ENCODE assay signal across 13 mouse cellular contexts in the genomic region with DNA sequence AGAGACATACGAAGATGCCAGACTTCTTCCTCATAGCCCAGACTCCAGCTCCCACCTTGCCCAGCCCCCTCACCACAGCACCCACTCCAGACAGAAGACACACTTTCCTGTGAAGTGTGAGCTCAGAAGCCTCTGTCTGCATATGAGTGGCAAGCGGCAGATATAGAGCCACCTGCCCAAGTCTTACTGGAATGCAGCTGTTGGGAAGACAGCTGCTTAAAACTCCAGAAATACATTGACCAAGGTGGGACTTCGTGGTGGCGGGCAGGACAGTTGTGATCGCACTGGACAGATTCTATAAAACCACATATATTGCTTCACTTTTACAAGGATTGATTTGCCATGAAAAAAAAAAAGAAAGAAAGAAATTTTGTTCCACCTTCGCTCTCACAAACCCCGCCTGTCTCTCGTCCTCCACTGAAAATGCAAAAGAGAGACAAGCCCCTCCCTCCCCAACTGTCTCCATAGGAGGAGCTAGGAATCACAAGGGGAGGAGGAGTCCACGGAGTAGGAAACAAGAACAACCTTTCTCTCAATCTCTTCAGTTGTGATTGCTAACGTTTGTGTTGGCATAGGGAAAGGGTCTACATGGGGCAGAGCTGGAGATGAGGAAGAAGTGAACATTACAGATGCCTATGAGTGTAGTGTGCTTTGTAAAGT. TPM values are rescaled to one million over a fixed set of nuclear protein-coding genes. Genes with fewer than 3 reads are reported as not detected.
A peak's percentile ranks its signal among the peaks of the same experiment; 100 is the strongest.
DNase-seq lines count a peak whose midpoint lies in the region; ATAC-seq and TF ChIP-seq lines count a peak whose summit lies in the region.
"Had no signal": no experiment of that assay in that cellular context is flagged by ENCODE, and none has a peak within 500 bp of the region (broad histone marks: within the 10 kb centered on the region; RNA-seq: fewer than 3 reads in every experiment).

No protein-coding gene starts in this region.

- H3K36me3 ChIP-seq in heart, embryonic 11.5 days (ENCODE audit: control insufficient read depth, insufficient read depth, low read length) = no peaks in the 10 kb centered on the region
- H3K36me3 ChIP-seq in midbrain, embryonic 10.5 days = no peaks in the 10 kb centered on the region
- H3K36me3 ChIP-seq in midbrain, postnatal 0 days (ENCODE audit: insufficient read depth, low read length) = no peaks in the 10 kb centered on the region
- no peaks in the 10 kb centered on the region for H3K36me3 ChIP-seq in intestine, postnatal 0 days (ENCODE audit: control insufficient read depth, insufficient read depth)

- 3% methylated on average over 10 of the region's 10 CpGs for whole genome bisulfite sequencing in heart, embryonic 11.5 days (ENCODE audit: insufficient replicate concordance)
- WGBS in midbrain, embryonic 10.5 days = 2% methylated on average over 10 of the region's 10 CpGs
- 5% methylated on average over 10 of the region's 10 CpGs for WGBS in midbrain, postnatal 0 days
- WGBS in intestine, postnatal 0 days = 2% methylated on average over 10 of the region's 10 CpGs

- TF ChIP-seq CTCF in midbrain, postnatal 0 days (IDR thresholded peaks at IDR 0.05) = no peak
- TF ChIP-seq CTCF in brain, embryonic 14.5 days (IDR thresholded peaks at IDR 0.05; ENCODE audit: borderline replicate concordance, extremely low read depth, insufficient read depth, insufficient read length) = no peak
- no peak for TF ChIP-seq CTCF in intestine, postnatal 0 days (IDR thresholded peaks at IDR 0.05; ENCODE audit: low read depth)

- TF ChIP-seq POLR2A in brain, embryonic 14.5 days (IDR thresholded peaks at IDR 0.05; ENCODE audit: borderline replicate concordance, extremely low read depth, insufficient read depth, insufficient read length, poor library complexity, severe bottlenecking) = no peak

- H3K27ac ChIP-seq in heart, embryonic 11.5 days (ENCODE audit: low read depth, low read length) = no peak overlapping the region
- H3K27ac ChIP-seq in midbrain, embryonic 10.5 days (replicated peaks) = no peak overlapping the region
- H3K27ac ChIP-seq in midbrain, postnatal 0 days (ENCODE audit: low read depth, low read length) = no peak overlapping the region
- H3K27ac ChIP-seq in intestine, postnatal 0 days (ENCODE audit: low read depth, low read length) = no peak overlapping the region

- H3K9ac ChIP-seq in heart, embryonic 11.5 days (ENCODE audit: low read depth, low read length) = no peak overlapping the region
- H3K9ac ChIP-seq in midbrain, postnatal 0 days (replicated peaks; ENCODE audit: low read length, poor library complexity, severe bottlenecking) = no peak overlapping the region
- no peak overlapping the region for H3K9ac ChIP-seq in intestine, postnatal 0 days (ENCODE audit: low read depth, low read length)

- DNase-seq in heart, adult 8-10 months (ENCODE audit: low spot score) = no peak
- peak; percentile 22 for DNase-seq in midbrain, embryonic 10.5 days (ENCODE audit: low spot score)
- no peak for DNase-seq in midbrain, postnatal 0 days (ENCODE audit: low spot score)
- peak; percentile 41 for DNase-seq in brain, embryonic 14.5 days (ENCODE audit: low read depth)
- DNase-seq in layer of hippocampus, adult 8-10 months (ENCODE audit: low spot score in 2 of 2) = no peak
- no peak for DNase-seq in layer of hippocampus, postnatal 36 days
- DNase-seq: cerebellum, adult 2 months; gastrocnemius, postnatal 10 days; thymus, postnatal 14 days had no signal

- no peaks in the 10 kb centered on the region for H3K9me3 ChIP-seq in heart, embryonic 11.5 days (replicated peaks; ENCODE audit: control insufficient read depth, low read length)
- no peaks in the 10 kb centered on the region for H3K9me3 ChIP-seq in midbrain, embryonic 10.5 days (replicated peaks)
- H3K9me3 ChIP-seq in midbrain, postnatal 0 days (ENCODE audit: low read length) = no peaks in the 10 kb centered on the region
- H3K9me3 ChIP-seq in intestine, postnatal 0 days (ENCODE audit: control insufficient read depth) = no peaks in the 10 kb centered on the region

- peaks cover 4% of the 10 kb centered on the region; the same call in 1 of the 2 replicates for H3K4me1 ChIP-seq in heart, embryonic 11.5 days (ENCODE audit: control insufficient read depth, insufficient read depth, low read length)
- H3K4me1 ChIP-seq in midbrain, embryonic 10.5 days = peaks cover 17% of the 10 kb centered on the region
- H3K4me1 ChIP-seq in midbrain, postnatal 0 days (ENCODE audit: insufficient read depth, low read length) = peaks cover 7% of the 10 kb centered on the region
- no peaks in the 10 kb centered on the region for H3K4me1 ChIP-seq in intestine, postnatal 0 days (replicated peaks; ENCODE audit: control insufficient read depth, insufficient read depth, low read length)

- peak overlapping the region; percentile 15; the same call in 1 of the 2 replicates for H3K4me2 ChIP-seq in heart, embryonic 11.5 days
- H3K4me2 ChIP-seq in midbrain, postnatal 0 days (ENCODE audit: low read depth, low read length, poor library complexity, severe bottlenecking) = no peak overlapping the region
- peak overlapping the region; percentile 44; the same call in 1 of the 2 replicates for H3K4me2 ChIP-seq in intestine, postnatal 0 days (replicated peaks; ENCODE audit: low read depth)
- H3K4me2 ChIP-seq: liver, embryonic 11.5 days had no signal

- H3K27me3 ChIP-seq in heart, embryonic 11.5 days (ENCODE audit: control insufficient read depth, insufficient read depth, low read length) = peaks cover 70% of the 10 kb centered on the region
- H3K27me3 ChIP-seq in midbrain, embryonic 10.5 days (ENCODE audit: low read depth, poor library complexity, severe bottlenecking) = peaks cover 81% of the 10 kb centered on the region
- peaks cover 57% of the 10 kb centered on the region for H3K27me3 ChIP-seq in midbrain, postnatal 0 days (ENCODE audit: insufficient read depth, low read length)
- H3K27me3 ChIP-seq in intestine, postnatal 0 days (replicated peaks; ENCODE audit: control insufficient read depth, insufficient read depth, low read length) = peaks cover 60% of the 10 kb centered on the region

- ATAC-seq in heart, embryonic 11.5 days (replicated peaks; ENCODE audit: insufficient number of reproducible peaks, low FRiP score, low TSS enrichment) = no peak
- no peak for ATAC-seq in midbrain, postnatal 0 days (ENCODE audit: low FRiP score)
- ATAC-seq in intestine, postnatal 0 days = no peak
- ATAC-seq: inflammation-experienced regulatory T-cells, adult 6 months had no signal

- H3K4me3 ChIP-seq in heart, embryonic 11.5 days (ENCODE audit: low read depth, low read length) = no peak overlapping the region
- no peak overlapping the region for H3K4me3 ChIP-seq in midbrain, embryonic 10.5 days
- H3K4me3 ChIP-seq in midbrain, postnatal 0 days (ENCODE audit: low read depth, low read length) = no peak overlapping the region
- no peak overlapping the region for H3K4me3 ChIP-seq in intestine, postnatal 0 days (ENCODE audit: low read depth, low read length)

RNA-seq across cellular contexts. Expression of gene Vgll2, which starts 7.2 kb away (rescaled TPM):
- polyA plus RNA-seq in heart, embryonic 11.5 days (2014; fragmentation: Nextera tagmentation; extraction: Ambion mirVana) = 0.43 and 0.61 TPM in 2 replicates
- total RNA-seq in heart, adult 8-10 months (2022) = 1 to 10 TPM in 2 of 4 experiments, under 1 TPM in 2; 0.83 to 2.1 (median 1.1) TPM
- 0.54 TPM in 1 of 2 replicates, not detected in the other for polyA plus RNA-seq in midbrain, embryonic 10.5 days (2016; fragmentation: Nextera tagmentation; extraction: Ambion mirVana)
- not detected in 2 replicates for total RNA-seq in midbrain, postnatal 0 days (2014; rRNA removed)
- 3.4 and 3.7 TPM in 2 replicates for polyA plus RNA-seq in midbrain, postnatal 0 days (2015; fragmentation: Nextera tagmentation; extraction: Ambion mirVana)
- polyA plus RNA-seq in brain, embryonic 14.5 days (2012; rRNA removed) = 1.8 and 4.6 TPM in 2 replicates
- not detected in 2 replicates for polyA plus RNA-seq in intestine, postnatal 0 days (2015; fragmentation: Nextera tagmentation; extraction: Ambion mirVana)
- under 1 TPM in 2 of 4 experiments, not detected in 2; 0.20 to 0.25 TPM for total RNA-seq in layer of hippocampus, adult 8-10 months (2022)
- not detected for total RNA-seq in layer of hippocampus, postnatal 36 days (2021)
- polyA plus RNA-seq: cerebellum, adult 2 months; inflammation-experienced regulatory T-cells, adult 6 months had no signal

Comparison
In these comparisons a context has a peak if more than half of its experiments do, and no peak if none do; other contexts are left out.
1. DNase-seq: peak in midbrain, embryonic 10.5 days (single experiment) and brain, embryonic 14.5 days (single experiment); none in heart, adult 8-10 months (single experiment), midbrain, postnatal 0 days (single experiment), layer of hippocampus, adult 8-10 months (0 of 2) and layer of hippocampus, postnatal 36 days (0 of 2).